Mouse (Mus musculus): ENCODE data around the gene Tbl2.

Gene Tbl2

GRCm38 (mm10) chr5:135187349-135188213 lies 38.1 kb downstream of the Tbl2 start:
- peak; percentile 32 for DNase-seq

- no peak for DNase-seq
Measured at GRCm38 (mm10) chr5:135188214-135188554, 38.7 kb downstream of the Tbl2 start.

- DNase-seq: no peak
Measured at GRCm38 (mm10) chr5:135189281-135190022, 40.0 kb downstream of the Tbl2 start.

- peak; percentile 57 for DNase-seq
Measured at GRCm38 (mm10) chr5:135191620-135192019, 42.2 kb downstream of the Tbl2 start.

- DNase-seq: no peak
Measured at GRCm38 (mm10) chr5:135192431-135192830, 43.0 kb downstream of the Tbl2 start.

- no peak for DNase-seq
Measured at GRCm38 (mm10) chr5:135196367-135196766, 46.9 kb downstream of the Tbl2 start.

GRCm38 (mm10) chr5:135202763-135203162 lies 53.3 kb downstream of the Tbl2 start:
- no peak for DNase-seq

- no peak for DNase-seq
Measured at GRCm38 (mm10) chr5:135208197-135208596, 58.7 kb downstream of the Tbl2 start.
